Mouse (Mus musculus) lung, adult 2 months (tissue): Measurements from ENCODE around the gene Styx. TPM values are rescaled to one million over a fixed set of nuclear protein-coding genes. Genes with fewer than 3 reads are reported as not detected.

ENCODE experiments used
- DNase-seq: peaks from one replicate; pipeline ENCODE4 v3.0.0; 2022
- H3K4me1 ChIP-seq: fragments of 200-500 bp; 2 replicates; pipeline ENCODE4 v1.6.1; 2011; ENCODE audit warnings: low read length; ENCODE audit not compliant: control insufficient read depth, insufficient read depth
- H3K4me3 ChIP-seq: fragments of 200-500 bp; replicated peaks from 2 replicates; pipeline ENCODE3; 2011; ENCODE audit warnings: low read depth, mild to moderate bottlenecking, control low read depth, low read length; ENCODE audit errors: extremely low read depth
- CTCF ChIP-seq: fragments of 200-500 bp; IDR thresholded peaks from 2 replicates; pipeline ENCODE4 v1.5.1; 2011; ENCODE audit warnings: mild to moderate bottlenecking, low read length, control low read depth; ENCODE audit not compliant: insufficient read depth
- POLR2A ChIP-seq: fragments of 200-500 bp; IDR thresholded peaks from 2 replicates; pipeline ENCODE4 v1.6.1; 2011; ENCODE audit warnings: low read depth, mild to moderate bottlenecking, control low read depth, low read length, borderline replicate concordance; ENCODE audit errors: extremely low read depth
- WGBS: fragments of 180-500 bp; shearing (Covaris S2); methylation state at CpG from one replicate; pipeline ENCODE4 v1.1.7; 2018; 5-methylcytosine and 5-hydroxymethylcytosine counted together
- polyA plus RNA-seq: library from polyadenylated mRNA; depleted of rRNA; stranded (reverse); fragments of >200 nt; gene quantifications from 2 replicates; pipeline ENCODE4 v1.2.3, GENCODE M21; 2012

The Styx gene
- polyA plus RNA-seq, 1 experiment: 6.4 TPM

GRCm38 (mm10) chr14:45430066-45430842 is 79.4 kb downstream of the Styx start:
- WGBS: 89% methylated on average over 13 of the region's 13 CpGs
- no peak for DNase-seq
- TF ChIP-seq CTCF: no peak
- TF ChIP-seq POLR2A: no peak
- H3K4me3 ChIP-seq: no peak overlapping the region
- no peaks in the 10 kb centered on the region for H3K4me1 ChIP-seq

DNA sequence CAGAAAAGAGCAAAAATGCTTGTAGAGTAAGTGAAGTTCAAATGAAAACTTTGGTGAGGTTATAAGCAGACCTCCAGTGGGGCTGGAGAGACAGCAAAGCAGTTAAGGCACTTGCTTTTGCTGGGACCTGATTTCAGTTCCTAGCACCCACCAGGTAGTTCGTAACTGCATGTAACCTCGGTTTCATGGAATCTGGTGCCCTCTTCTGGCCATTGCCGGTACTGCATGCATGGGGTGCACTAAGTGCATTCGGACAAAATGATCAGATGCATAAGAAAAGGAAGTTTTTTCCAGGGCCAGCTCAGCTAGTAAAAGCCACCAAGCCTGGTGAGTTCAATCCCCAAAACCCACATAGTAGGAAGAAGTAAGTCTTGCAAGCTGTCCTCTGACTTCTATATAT is 81.1 kb downstream of the Styx start:
- TF ChIP-seq POLR2A (no peak), CTCF (peak; percentile 59)
- no peak overlapping the region for H3K4me3 ChIP-seq
- DNase-seq: no peak
- no peaks in the 10 kb centered on the region for H3K4me1 ChIP-seq
- WGBS: 75% methylated on average over 4 of the region's 4 CpGs

DNA sequence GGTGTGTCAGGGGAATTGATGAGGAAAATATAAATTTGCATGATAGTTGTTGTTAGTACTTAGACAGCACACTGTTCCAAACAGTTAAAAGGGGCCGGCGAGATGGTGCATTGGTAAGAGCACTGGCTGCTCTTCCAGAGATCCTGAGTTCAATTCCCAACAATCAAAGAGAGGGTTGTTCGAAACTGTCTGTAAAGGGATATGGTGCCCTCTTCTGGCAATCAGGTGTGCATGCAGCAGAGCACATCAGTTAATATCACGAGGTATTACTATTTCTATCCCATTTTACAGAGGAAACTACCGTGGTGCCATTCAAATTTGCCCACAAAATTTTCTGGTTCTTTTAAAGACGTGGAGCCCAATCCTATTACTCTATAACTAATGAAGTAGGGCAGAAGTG is 83.3 kb downstream of the Styx start:
- 73% methylated on average over 6 of the region's 6 CpGs for WGBS
- DNase-seq: no peak
- no peaks in the 10 kb centered on the region for H3K4me1 ChIP-seq
- TF ChIP-seq POLR2A (no peak), CTCF (peak; percentile 38)
- H3K4me3 ChIP-seq: no peak overlapping the region

DNA sequence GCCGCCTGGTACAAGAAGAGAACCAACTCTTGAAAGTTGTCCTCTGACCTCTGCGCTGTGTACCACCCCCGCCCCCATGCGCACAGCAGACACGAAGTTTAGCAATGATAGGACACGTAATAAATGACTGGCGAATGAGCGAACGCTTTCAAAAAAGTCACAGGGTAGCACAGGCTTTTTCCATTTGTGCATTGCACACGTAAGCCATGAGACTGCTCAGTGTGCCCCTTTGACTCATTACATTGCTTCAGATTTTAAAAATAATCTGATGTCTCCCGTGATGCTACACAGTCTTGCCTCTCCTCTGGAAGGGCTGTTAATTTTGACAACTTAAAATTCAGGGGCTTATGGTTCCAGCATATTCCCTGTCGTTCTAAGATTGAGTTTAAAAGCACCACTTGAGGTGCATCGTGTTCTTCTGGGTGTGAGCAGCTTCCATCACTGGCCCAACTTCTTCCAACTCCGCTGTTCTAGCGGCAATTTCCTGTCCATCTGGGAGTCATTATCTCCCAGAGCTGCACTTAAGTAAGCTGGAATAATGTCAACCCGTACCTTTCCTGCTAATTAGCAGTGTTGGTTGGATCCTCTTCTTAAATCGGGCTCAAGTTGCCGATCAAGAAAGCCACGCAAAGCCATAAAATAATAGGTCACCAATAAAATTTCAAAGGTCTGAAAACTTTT is 87.5 kb downstream of the Styx start:
- Histone ChIP-seq H3K4me3 (no peak overlapping the region), H3K4me1 (peaks cover 9% of the 10 kb centered on the region)
- TF ChIP-seq POLR2A: no peak
- no peak for TF ChIP-seq CTCF
- WGBS: 70% methylated on average over 19 of the region's 19 CpGs
- no peak for DNase-seq

DNA sequence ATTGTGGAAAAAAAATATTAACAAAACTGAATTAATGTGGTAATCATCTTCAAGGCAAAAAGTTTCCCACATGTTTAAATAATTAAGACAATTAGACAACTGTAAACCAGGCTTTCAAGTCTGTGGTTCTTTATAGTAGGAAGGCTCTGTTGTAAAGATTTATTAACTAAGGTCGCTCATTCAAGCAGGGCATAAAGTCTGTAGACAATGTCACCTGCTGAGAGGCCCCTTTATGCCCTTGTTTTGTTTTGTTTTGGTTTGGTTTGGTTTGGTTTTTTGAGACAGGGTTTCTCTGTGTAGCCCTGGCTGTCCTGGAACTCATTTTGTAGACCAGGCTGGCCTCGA is 88.0 kb downstream of the Styx start:
- H3K4me3 ChIP-seq: no peak overlapping the region
- TF ChIP-seq CTCF: no peak
- no peak for TF ChIP-seq POLR2A
- peaks cover 9% of the 10 kb centered on the region for H3K4me1 ChIP-seq
- DNase-seq: no peak
- WGBS: 99% methylated on average over 2 of the region's 2 CpGs

DNA sequence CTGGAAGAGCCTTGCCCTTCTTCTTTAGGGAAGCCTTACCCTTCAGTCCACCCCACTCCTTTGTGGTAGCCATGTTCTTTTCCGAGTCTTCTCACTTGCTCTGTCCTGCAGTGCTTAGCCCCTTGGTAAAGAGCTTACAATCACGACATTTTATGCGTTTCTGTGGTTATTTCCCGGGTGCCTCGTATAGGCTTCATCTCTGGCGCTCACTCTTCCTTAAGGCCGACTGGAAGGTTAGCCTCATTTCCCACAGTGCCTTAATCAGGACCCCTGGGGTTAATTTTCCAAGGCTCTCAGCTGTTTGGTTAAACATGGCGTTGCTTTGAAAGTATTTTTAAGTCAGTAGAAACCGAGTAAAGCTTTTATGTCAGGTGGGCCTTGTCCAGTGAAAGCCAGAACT is 88.5 kb downstream of the Styx start:
- 88% methylated on average over 9 of the region's 9 CpGs for WGBS
- no peak for TF ChIP-seq POLR2A
- TF ChIP-seq CTCF: no peak
- no peak for DNase-seq

GRCm38 (mm10) chr14:45441291-45441690 is 90.4 kb downstream of the Styx start:
- no peak for TF ChIP-seq CTCF
- TF ChIP-seq POLR2A: no peak
- WGBS: 80% methylated on average over 6 of the region's 6 CpGs
- no peak for DNase-seq
- no peak overlapping the region for H3K4me3 ChIP-seq
- H3K4me1 ChIP-seq: peaks cover 14% of the 10 kb centered on the region

More for the DNA sequence above, 88.5 kb downstream of the Styx start:
- peaks cover 9% of the 10 kb centered on the region for H3K4me1 ChIP-seq
- H3K4me3 ChIP-seq: no peak overlapping the region

DNA sequence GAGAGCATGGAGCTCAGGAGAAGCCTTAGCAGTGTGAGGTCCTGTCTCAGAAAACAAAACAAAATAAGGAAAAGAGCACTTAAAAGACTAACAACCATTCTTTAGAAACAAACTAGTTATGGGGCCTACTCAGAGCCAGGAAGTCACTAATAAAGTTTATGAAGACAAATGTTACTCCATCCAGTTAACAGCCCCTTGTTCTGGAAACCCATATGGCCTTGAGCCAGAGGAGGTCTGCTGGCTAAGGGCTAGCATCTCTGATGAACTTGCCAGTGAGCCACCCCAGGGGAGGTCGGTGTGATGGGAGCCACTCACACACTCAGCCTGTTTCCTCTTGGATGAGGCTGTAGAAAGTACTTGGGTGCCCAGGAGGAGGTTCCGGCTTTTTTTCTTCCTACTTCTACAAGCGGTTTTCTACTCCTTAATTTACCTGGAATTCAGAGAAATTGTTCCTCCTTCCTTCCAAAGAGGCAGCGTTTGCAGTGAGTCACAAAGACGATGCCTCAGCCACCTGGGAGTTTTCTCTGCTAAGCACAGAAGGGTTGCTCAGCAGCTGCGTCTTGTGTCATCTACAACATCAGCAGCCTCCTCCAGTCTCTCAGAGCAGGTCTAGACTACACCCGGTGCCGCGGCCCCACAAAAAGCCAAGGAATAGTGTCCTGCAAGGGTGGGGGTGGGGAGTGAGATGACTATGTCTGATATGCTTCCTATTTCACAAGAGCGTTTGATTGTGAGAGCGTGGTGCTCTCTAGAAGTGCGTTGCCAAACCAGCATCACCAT is 92.1 kb downstream of the Styx start:
- DNase-seq: no peak
- WGBS: 30% methylated on average over 12 of the region's 12 CpGs
- Histone ChIP-seq H3K4me3 (no peak overlapping the region), H3K4me1 (peaks cover 14% of the 10 kb centered on the region)
- TF ChIP-seq CTCF (no peak), POLR2A (no peak)

DNA sequence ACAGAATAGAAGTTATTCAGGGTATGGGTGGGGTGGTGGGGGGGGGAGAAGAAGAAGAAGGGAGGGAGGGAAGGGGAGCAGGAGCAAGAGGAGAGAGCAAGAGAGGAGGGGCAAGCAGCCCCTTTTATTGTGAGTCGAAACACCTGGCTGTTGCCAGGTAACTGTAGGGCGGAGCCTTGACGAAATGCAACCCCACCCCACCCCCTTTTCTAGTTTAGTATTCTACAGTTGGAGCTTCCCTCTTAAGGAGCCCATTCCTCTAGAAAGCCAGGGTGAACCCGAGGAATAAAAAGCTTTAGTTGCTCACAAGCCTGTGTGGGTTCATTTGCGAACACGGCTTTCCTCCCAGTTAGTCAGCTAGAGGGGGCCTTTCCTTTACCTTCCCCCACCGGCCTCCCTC is 94.0 kb downstream of the Styx start:
- Histone ChIP-seq H3K4me3 (no peak overlapping the region), H3K4me1 (peaks cover 14% of the 10 kb centered on the region)
- DNase-seq: no peak
- 69% methylated on average over 7 of the region's 7 CpGs for WGBS
- TF ChIP-seq POLR2A (no peak), CTCF (no peak)

DNA sequence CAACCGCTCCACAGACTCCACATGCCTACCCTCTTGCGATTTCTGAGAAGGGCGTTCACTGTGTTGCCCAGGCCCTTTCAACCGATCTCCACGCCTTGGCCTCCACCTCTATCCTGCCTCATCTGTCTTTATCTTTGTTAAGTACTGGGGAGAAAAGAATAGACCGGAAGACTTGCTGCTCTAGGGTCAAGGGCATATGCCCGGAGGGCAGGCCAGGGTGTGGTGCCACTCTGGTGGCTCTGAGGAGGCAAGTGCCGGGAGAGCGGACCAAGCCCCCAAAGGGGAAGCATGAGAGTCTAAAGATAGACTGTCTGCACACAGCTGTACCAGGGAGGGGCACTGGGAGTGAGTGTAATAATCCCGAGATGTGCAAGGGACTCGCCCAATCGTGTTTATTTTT is 94.6 kb downstream of the Styx start:
- TF ChIP-seq POLR2A (no peak), CTCF (no peak)
- no peak for DNase-seq

More for the DNA sequence above, 94.6 kb downstream of the Styx start:
- Histone ChIP-seq H3K4me1 (peaks cover 14% of the 10 kb centered on the region), H3K4me3 (no peak overlapping the region)
- 42% methylated on average over 12 of the region's 12 CpGs for WGBS
